Mouse (Mus musculus) thymus, adult 2 months (tissue): ENCODE results near the gene Gm37240.

Experiments used
- CTCF ChIP-seq: fragments of 200-500 bp; IDR thresholded peaks from 2 replicates; pipeline ENCODE4 v1.5.1; 2012; ENCODE audit warnings: mild to moderate bottlenecking, control low read depth, low read length, moderate library complexity, borderline replicate concordance; ENCODE audit not compliant: control insufficient read depth, poor library complexity, insufficient read depth; ENCODE audit errors: extremely low read depth
- POLR2A ChIP-seq: fragments of 200-500 bp; IDR thresholded peaks from 2 replicates; pipeline ENCODE4 v1.6.1; 2012; ENCODE audit warnings: mild to moderate bottlenecking, low read length, control low read depth, moderate library complexity; ENCODE audit not compliant: control insufficient read depth, poor library complexity, insufficient read depth; ENCODE audit errors: extremely low read depth

- no peak for TF ChIP-seq POLR2A
- no peak for TF ChIP-seq CTCF
These were observed 546.8 kb downstream of the Gm37240 start for GRCm38 (mm10) chr3:85340491-85340890.
